Mouse (Mus musculus) liver, embryonic 12.5 days (tissue): ENCODE results near the gene 4930578G10Rik. TPM values are rescaled to one million over a fixed set of nuclear protein-coding genes. Genes with fewer than 3 reads are reported as not detected.

Source experiments
- ATAC-seq: fragments of 200-750 bp; cut with Nextera tagmentation; 2 replicates; pipeline ENCODE4 v1.8.0; 2017; ENCODE audit warnings: moderate number of reproducible peaks, mild to moderate bottlenecking, moderate library complexity
- H3K27ac ChIP-seq: fragments of 300-500 bp; sonication (generic); 2 replicates; pipeline ENCODE4 v1.5.1; 2016; ENCODE audit warnings: mild to moderate bottlenecking
- H3K27me3 ChIP-seq: fragments of 300-500 bp; sonication (generic); replicated peaks from 2 replicates; pipeline ENCODE4 v1.6.1; 2016; ENCODE audit warnings: mild to moderate bottlenecking, moderate library complexity
- H3K36me3 ChIP-seq: fragments of 300-500 bp; sonication (generic); 2 replicates; pipeline ENCODE4 v1.6.1; 2016; ENCODE audit warnings: mild to moderate bottlenecking, moderate library complexity
- H3K4me1 ChIP-seq: fragments of 300-500 bp; sonication (generic); 2 replicates; pipeline ENCODE4 v1.6.1; 2016
- H3K4me2 ChIP-seq: fragments of 300-500 bp; sonication (generic); 2 replicates; pipeline ENCODE4 v1.6.1; 2016; ENCODE audit warnings: mild to moderate bottlenecking, moderate library complexity
- H3K4me3 ChIP-seq: fragments of 300-500 bp; sonication (generic); 2 replicates; pipeline ENCODE4 v1.5.1; 2016; ENCODE audit warnings: mild to moderate bottlenecking, moderate library complexity
- H3K9ac ChIP-seq: fragments of 300-500 bp; sonication (generic); 2 replicates; pipeline ENCODE4 v1.6.1; 2016; ENCODE audit warnings: mild to moderate bottlenecking, moderate library complexity
- H3K9me3 ChIP-seq: fragments of 300-500 bp; sonication (generic); replicated peaks from 2 replicates; pipeline ENCODE4 v1.6.1; 2016; ENCODE audit warnings: mild to moderate bottlenecking, moderate library complexity
- WGBS: fragments of 180-500 bp; shearing (Covaris S2); methylation state at CpG from one replicate; pipeline ENCODE4 v1.1.7; 2016; ENCODE audit not compliant: insufficient replicate concordance; 5-methylcytosine and 5-hydroxymethylcytosine counted together
- polyA plus RNA-seq: library from polyadenylated mRNA; unstranded; fragments of >200 nt; fragmentation: Nextera tagmentation; extraction: Ambion mirVana; gene quantifications from 2 replicates; pipeline ENCODE4 v1.2.1, GENCODE M21; 2016

Gene 4930578G10Rik
- polyA plus RNA-seq, 1 experiment from 2014 or later: not detected

DNA sequence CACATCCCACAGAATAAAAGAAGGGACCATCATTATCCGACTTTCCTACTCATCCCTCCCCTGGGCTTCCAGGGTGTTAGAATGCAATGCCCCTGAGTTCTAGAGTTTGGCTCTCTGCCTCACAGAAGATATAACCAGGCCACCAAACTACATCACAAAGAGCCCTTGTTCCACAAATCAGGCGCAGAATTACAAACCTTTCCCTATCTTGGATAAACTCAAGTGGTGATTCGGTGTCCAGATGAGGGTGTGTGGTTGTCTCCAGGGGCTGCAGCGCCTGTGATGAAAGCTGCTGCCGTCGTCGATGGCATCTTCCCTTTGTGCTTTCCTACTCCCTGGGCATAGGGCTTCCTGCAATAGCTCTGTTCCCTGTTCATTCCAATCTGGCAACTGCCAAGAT is 138.8 kb downstream of the 4930578G10Rik start, which contains the start of gene Fam205c:
TSS of gene Fam205c (minus strand) at position 101 of the 400 bp plus-strand sequence.
- Histone ChIP-seq H3K36me3 (no peaks in the 10 kb centered on the region), H3K4me2 (no peak within 1 kb of the TSS), H3K27me3 (0 out of 2 replicates have a peak, but pooled peaks cover 12% of the 10 kb centered on the region), H3K9me3 (no peaks in the 10 kb centered on the region), H3K9ac (no peak within 1 kb of the TSS), H3K4me3 (no peak within 1 kb of the TSS), H3K27ac (no peak within 1 kb of the TSS), H3K4me1 (peaks cover 33% of the 10 kb centered on the region)
- 83% methylated on average over 7 of the region's 7 CpGs for WGBS
- ATAC-seq: no peak

DNA sequence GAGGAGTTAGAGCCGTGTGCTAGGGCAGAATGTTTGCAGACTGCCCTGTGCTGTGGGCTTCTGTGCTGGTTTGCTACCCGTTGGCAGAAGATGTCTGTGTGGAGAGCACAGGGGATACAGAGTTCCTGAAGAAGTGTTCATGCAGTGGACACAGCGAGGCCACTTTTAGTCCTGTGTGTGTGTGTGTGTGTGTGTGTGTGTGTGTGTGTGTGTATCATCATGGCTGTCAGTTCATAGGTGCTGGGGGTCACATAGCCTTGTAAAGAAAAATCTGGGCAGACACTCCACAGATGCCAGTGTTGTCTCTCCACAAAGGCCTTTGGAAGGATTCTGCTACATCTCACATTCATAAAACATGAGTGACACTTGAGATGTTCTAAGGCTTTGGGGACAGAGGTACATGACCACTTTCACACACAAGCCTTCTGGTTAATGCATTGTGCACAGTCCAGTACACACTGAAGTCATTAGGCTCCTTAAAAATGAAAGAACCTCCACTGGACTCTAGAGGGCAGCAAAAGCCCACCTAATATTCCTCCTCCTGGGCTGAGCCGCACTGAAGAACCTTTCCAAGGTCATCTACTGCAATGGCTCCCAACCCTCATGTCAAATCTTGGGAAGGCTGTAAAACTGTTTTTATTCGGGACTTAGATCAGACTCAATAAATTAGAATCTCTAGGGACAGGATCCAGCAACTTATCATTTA is 141.4 kb downstream of the 4930578G10Rik start:
- peaks cover 43% of the 10 kb centered on the region for H3K4me1 ChIP-seq
- 0 out of 2 replicates have a peak, but pooled peaks cover 9% of the 10 kb centered on the region for H3K27me3 ChIP-seq
- H3K9ac ChIP-seq: no peak overlapping the region
- peak overlapping the region; percentile 65 for H3K27ac ChIP-seq
- WGBS: 28% methylated on average over 5 of the region's 5 CpGs
- no peak overlapping the region for H3K4me2 ChIP-seq
- H3K4me3 ChIP-seq: no peak overlapping the region
- no peaks in the 10 kb centered on the region for H3K9me3 ChIP-seq
- no peaks in the 10 kb centered on the region for H3K36me3 ChIP-seq
- peak; percentile 50; the same call in 1 of the 2 replicates for ATAC-seq

DNA sequence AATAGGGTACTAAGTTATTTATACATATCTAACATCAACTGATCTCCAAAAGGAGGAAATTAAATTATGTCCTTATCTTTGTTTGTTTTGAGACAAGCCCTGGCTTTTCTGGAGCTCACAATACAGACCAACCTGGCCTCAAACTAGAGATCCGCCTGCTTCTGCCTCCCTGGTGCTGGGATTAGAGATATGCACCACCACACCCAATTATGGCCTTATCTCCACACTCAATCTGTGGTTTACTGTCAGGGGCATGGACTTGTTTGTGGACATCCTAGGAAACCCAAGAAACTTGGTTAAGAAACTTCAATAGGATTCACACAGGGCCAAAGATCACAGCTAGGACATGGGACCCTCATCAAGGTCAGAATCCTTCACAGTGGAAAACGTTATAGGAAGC is 142.3 kb downstream of the 4930578G10Rik start:
- Histone ChIP-seq H3K27ac (peak overlapping the region; percentile 65), H3K36me3 (0 out of 2 replicates have a peak, but pooled peaks cover 4% of the 10 kb centered on the region), H3K4me2 (no peak overlapping the region), H3K27me3 (0 out of 2 replicates have a peak, but pooled peaks cover 7% of the 10 kb centered on the region), H3K4me1 (peaks cover 52% of the 10 kb centered on the region), H3K9ac (no peak overlapping the region), H3K9me3 (no peaks in the 10 kb centered on the region), H3K4me3 (no peak overlapping the region)
- WGBS: 57% methylated on average over 2 of the region's 2 CpGs
- peak; percentile 27; the same call in 1 of the 2 replicates for ATAC-seq

DNA sequence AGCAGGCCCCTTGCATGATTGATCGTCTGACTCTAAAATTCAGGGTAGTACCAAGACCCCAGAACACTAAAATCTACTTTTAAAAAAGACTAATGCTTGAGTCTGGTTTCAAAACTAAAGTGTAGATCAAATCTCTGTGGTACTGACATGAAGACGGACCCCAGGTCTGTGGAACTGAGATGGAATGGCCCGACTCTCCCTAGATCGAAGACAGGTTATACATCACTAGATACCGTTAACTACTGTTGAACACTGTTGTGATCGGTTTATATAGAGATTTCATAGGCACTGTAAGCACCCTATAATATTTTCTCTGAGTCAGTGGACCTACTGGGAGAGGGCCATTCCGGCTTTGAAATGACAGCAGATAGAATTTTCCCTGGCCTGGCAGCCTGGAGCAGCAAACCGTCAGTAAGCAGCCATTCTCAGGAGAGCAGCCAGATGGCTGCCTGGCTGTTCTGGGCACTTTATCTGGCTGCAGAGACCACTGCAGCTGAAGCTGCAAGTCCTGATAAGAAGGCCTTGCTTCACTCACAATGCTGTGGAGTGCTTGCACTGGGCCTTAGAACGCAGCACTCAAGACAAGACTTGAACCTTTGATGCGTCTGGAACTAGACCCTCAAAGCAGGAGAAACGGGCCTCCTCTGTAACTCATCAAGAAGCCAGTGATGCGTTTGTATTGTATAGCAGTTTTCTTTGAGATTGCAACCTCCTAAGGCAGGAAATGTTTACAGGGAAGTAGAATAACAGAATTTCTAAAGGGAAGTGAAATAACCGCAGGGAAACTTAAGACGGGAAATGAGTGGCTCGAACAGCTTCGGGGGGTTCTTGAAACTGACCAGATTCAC is 144.7 kb downstream of the 4930578G10Rik start:
- no peaks in the 10 kb centered on the region for H3K9me3 ChIP-seq
- peak overlapping the region; percentile 59 for H3K4me3 ChIP-seq
- no peaks in the 10 kb centered on the region for H3K27me3 ChIP-seq
- H3K4me2 ChIP-seq: peak overlapping the region; percentile 62
- peak overlapping the region; percentile 92 for H3K27ac ChIP-seq
- ATAC-seq: peak; percentile 99
- H3K9ac ChIP-seq: peak overlapping the region; percentile 74
- H3K36me3 ChIP-seq: 0 out of 2 replicates have a peak, but pooled peaks cover 4% of the 10 kb centered on the region
- WGBS: 28% methylated on average over 16 of the region's 16 CpGs
- peaks cover 64% of the 10 kb centered on the region for H3K4me1 ChIP-seq

DNA sequence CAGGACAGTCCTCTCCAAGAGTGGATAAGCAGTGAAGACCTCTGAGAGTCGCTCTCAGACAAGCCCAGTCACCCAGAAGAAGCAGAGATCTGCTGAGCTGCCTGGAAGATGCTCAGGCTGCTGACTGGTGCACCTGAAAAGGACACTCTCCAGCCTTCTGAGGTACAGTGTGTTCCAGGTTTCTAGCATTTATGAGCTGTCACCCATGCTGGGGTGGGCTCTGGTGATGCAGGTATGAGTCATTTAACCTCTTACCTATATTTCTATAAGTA is 145.3 kb downstream of the 4930578G10Rik start:
- peak overlapping the region; percentile 62 for H3K4me2 ChIP-seq
- H3K36me3 ChIP-seq: 0 out of 2 replicates have a peak, but pooled peaks cover 4% of the 10 kb centered on the region
- no peaks in the 10 kb centered on the region for H3K9me3 ChIP-seq
- H3K27me3 ChIP-seq: no peaks in the 10 kb centered on the region
- peak overlapping the region; percentile 92 for H3K27ac ChIP-seq
- ATAC-seq: peak; percentile 77
- H3K4me3 ChIP-seq: peak overlapping the region; percentile 59
- peak overlapping the region; percentile 74 for H3K9ac ChIP-seq
- peaks cover 64% of the 10 kb centered on the region for H3K4me1 ChIP-seq
- 0% methylated on average over 1 of the region's 1 CpGs for WGBS

DNA sequence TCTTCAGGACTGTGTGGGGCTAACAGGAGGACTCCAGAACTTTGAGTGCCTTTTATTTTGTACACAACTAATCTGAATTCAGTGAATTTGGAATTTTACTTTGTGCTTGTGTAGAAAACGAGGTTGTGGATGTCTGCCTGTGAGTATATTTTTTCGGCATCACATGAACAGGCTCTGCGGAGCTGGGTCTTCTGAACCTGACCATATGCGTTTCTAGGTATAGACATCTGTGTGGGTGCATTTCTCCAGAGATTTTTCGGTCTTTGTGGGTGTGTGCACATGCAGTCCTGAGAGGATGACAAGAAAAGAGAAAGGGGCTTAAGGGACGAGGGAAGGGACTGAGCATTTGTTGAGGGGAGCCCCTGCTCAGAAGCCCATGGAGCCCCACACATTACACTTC is 151.6 kb downstream of the 4930578G10Rik start:
- Histone ChIP-seq H3K4me3 (no peak overlapping the region), H3K4me1 (peaks cover 25% of the 10 kb centered on the region), H3K9me3 (no peaks in the 10 kb centered on the region), H3K4me2 (no peak overlapping the region), H3K36me3 (0 out of 2 replicates have a peak, but pooled peaks cover 4% of the 10 kb centered on the region), H3K9ac (no peak overlapping the region), H3K27me3 (peaks cover 5% of the 10 kb centered on the region; the same call in 1 of the 2 replicates), H3K27ac (no peak overlapping the region)
- ATAC-seq: no peak
- 71% methylated on average over 6 of the region's 6 CpGs for WGBS

DNA sequence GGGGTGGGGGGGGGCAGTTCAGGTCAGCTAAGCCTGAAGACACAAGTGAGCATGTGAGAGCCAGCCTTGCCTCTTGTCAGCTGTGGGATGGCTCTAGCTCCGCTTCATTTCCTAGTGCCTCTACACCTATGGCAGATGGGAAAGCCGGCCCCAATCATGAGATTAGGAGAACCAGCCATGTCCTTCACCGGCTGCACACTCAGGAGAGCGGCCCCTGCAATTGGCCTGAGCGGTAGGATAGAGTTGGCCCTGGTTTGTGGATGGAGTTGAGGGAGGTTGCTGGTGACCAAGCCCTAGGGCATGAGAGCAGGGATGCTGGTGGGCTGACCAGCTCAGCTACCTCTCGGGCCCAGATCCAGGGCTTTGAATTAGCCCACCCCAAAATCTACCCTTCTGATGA is 153.5 kb downstream of the 4930578G10Rik start:
- H3K36me3 ChIP-seq: no peaks in the 10 kb centered on the region
- no peak overlapping the region for H3K4me2 ChIP-seq
- H3K9me3 ChIP-seq: no peaks in the 10 kb centered on the region
- H3K4me3 ChIP-seq: no peak overlapping the region
- 79% methylated on average over 6 of the region's 6 CpGs for WGBS
- H3K27ac ChIP-seq: no peak overlapping the region
- H3K4me1 ChIP-seq: peaks cover 9% of the 10 kb centered on the region
- no peak overlapping the region for H3K9ac ChIP-seq
- no peak for ATAC-seq
- peaks cover 5% of the 10 kb centered on the region; the same call in 1 of the 2 replicates for H3K27me3 ChIP-seq

DNA sequence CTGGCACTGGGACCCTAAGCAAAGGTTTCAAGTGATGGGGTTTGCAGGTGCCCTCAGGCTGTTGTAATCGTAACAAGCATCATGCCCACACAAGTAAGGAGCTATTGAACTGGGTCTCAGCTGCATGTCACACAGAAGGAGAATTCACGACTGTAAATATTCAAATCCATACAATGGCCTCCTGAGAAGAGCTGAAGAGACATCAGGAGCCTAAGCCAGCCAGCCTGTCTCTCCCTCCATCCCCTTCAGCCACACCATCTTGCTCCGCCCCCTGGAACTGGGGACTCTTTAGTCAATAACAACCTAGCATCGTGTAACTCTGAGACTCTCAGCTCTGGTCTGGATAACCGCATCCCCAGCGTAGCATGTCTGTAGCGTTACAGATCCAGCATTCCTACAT is 155.8 kb downstream of the 4930578G10Rik start:
- no peaks in the 10 kb centered on the region for H3K9me3 ChIP-seq
- no peak overlapping the region for H3K9ac ChIP-seq
- no peaks in the 10 kb centered on the region for H3K36me3 ChIP-seq
- H3K27ac ChIP-seq: no peak overlapping the region
- H3K4me2 ChIP-seq: no peak overlapping the region
- 65% methylated on average over 7 of the region's 7 CpGs for WGBS
- peaks cover 4% of the 10 kb centered on the region; the same call in 1 of the 2 replicates for H3K27me3 ChIP-seq
- H3K4me3 ChIP-seq: no peak overlapping the region
- no peak for ATAC-seq
- H3K4me1 ChIP-seq: peaks cover 6% of the 10 kb centered on the region

DNA sequence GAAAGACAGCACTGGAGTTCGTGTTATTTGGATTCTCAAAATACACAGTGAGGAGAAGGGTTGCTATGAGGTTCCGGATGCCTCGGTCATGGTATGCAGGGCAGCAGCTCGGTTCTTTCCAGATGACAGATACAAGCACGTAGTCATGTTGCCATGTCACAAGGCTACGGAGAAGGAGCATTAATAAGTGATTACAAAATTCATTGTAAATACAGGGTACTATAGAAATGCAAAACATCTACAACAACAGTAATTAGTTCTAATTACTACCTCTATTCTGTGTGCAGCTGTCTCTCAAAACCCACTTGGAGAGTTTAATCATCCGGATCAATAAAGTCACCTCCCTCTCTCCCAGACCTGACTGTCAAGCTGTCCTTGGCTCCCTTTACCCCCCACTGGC is 159.8 kb downstream of the 4930578G10Rik start:
- ATAC-seq: no peak
- no peak overlapping the region for H3K27ac ChIP-seq
- no peak overlapping the region for H3K9ac ChIP-seq
- H3K4me2 ChIP-seq: no peak overlapping the region
- WGBS: 81% methylated on average over 7 of the region's 7 CpGs
- peaks cover 6% of the 10 kb centered on the region for H3K4me1 ChIP-seq
- H3K27me3 ChIP-seq: peaks cover 20% of the 10 kb centered on the region
- no peaks in the 10 kb centered on the region for H3K36me3 ChIP-seq
- no peak overlapping the region for H3K4me3 ChIP-seq
- H3K9me3 ChIP-seq: no peaks in the 10 kb centered on the region

Other genes starting within 250 kb of the 4930578G10Rik start
- gene Fam205a2, start 207.4 kb upstream of the 4930578G10Rik start, polyA plus RNA-seq: not detected in 2 replicates
- gene Gm10591, start 123.3 kb upstream of the 4930578G10Rik start, polyA plus RNA-seq: not detected in 2 replicates
- not detected in 2 replicates for gene Gm2564, start 105.8 kb upstream of the 4930578G10Rik start, polyA plus RNA-seq
- gene Ccl27b, start 80.3 kb upstream of the 4930578G10Rik start, polyA plus RNA-seq: not detected in 2 replicates
- gene Il11ra2, start 73.7 kb upstream of the 4930578G10Rik start, polyA plus RNA-seq: not detected in 2 replicates
- gene Ccl19, start 21.0 kb downstream of the 4930578G10Rik start, polyA plus RNA-seq: not detected in 2 replicates
- gene Ccl21a, start 38.4 kb downstream of the 4930578G10Rik start, polyA plus RNA-seq: 0.38 TPM in 1 of 2 replicates, not detected in the other
- 0.15 and 0.18 TPM in 2 replicates for gene Fam205a1, start 118.3 kb downstream of the 4930578G10Rik start, polyA plus RNA-seq
- 0.05 and 0.07 TPM in 2 replicates for gene Gm12394, start 121.2 kb downstream of the 4930578G10Rik start, polyA plus RNA-seq
- gene Fam205c, start 138.7 kb downstream of the 4930578G10Rik start, polyA plus RNA-seq: 0.24 and 0.33 TPM in 2 replicates
- 0.18 and 0.26 TPM in 2 replicates for gene Phf24, start 181.1 kb downstream of the 4930578G10Rik start, polyA plus RNA-seq
- gene Dnajb5, start 214.3 kb downstream of the 4930578G10Rik start, polyA plus RNA-seq: 0.94 and 1.2 TPM in 2 replicates
- gene 1700022I11Rik, start 234.1 kb downstream of the 4930578G10Rik start, polyA plus RNA-seq: 0.20 and 0.47 TPM in 2 replicates